Mouse (Mus musculus) ES-Bruce4 (cell line): Measurements from ENCODE around the gene Bpifb9a.

Experiments used
- CTCF ChIP-seq: IDR thresholded peaks from one replicate; pipeline ENCODE4 v1.8.1; 2011; ENCODE audit warnings: low read depth, low read length
- EP300 ChIP-seq: IDR thresholded peaks from 2 replicates; pipeline ENCODE4 v1.6.1; 2011; ENCODE audit warnings: low read depth, low read length; ENCODE audit not compliant: insufficient read depth
- POLR2A ChIP-seq: IDR thresholded peaks from one replicate; pipeline ENCODE4 v1.8.1; 2011; ENCODE audit warnings: low read length; ENCODE audit not compliant: insufficient read depth

- no peak for TF ChIP-seq POLR2A
- no peak for TF ChIP-seq CTCF
- TF ChIP-seq EP300, result no peak
Measured at GRCm38 (mm10) chr2:154233426-154233825, 24.2 kb upstream of the Bpifb9a start.
